Mouse (Mus musculus): ENCODE measurements around the gene Acadl. TPM values are rescaled to one million over a fixed set of nuclear protein-coding genes. Genes with fewer than 3 reads are reported as not detected.
A peak's percentile ranks its signal among the peaks of the same experiment; 100 is the strongest.

Acadl gene
- total and polyA plus RNA-seq, 3 experiments = 10.1 to 114 (median 35.9) TPM

GRCm38 (mm10) chr1:66871591-66871990 is 8.5 kb upstream of the Acadl start:
- DNase-seq (ENCODE audit: low spot score) (no peak), ATAC-seq (ENCODE audit: extremely low read depth, insufficient number of reproducible peaks, low FRiP score, poor library complexity, severe bottlenecking) (no peak)
- Histone ChIP-seq H3K27me3 (ENCODE audit: insufficient read depth, low read length) (peaks cover 22% of the 10 kb centered on the region), H3K4me1 (ENCODE audit: insufficient read depth, low read depth, low read length) (no peaks in the 10 kb centered on the region; the same call in 1 of the 2 replicates), H3K9me3 (replicated peaks) (no peaks in the 10 kb centered on the region), H3K36me3 (replicated peaks) (no peaks in the 10 kb centered on the region), H3K4me3 (ENCODE audit: low read depth, low read length) (no peak overlapping the region)
- TF ChIP-seq GATA2 (IDR thresholded peaks at IDR 0.05; ENCODE audit: borderline replicate concordance, low read depth, low read length) (no peak), POLR2AphosphoS5 (IDR thresholded peaks at IDR 0.05; ENCODE audit: insufficient replicate concordance, low read depth, low read length) (no peak), GATA1 (IDR thresholded peaks at IDR 0.05; ENCODE audit: borderline replicate concordance, low read length) (no peak), TAL1 (conservative IDR thresholded peaks at IDR 0.05; ENCODE audit: low read depth, low read length) (no peak), CTCF (IDR thresholded peaks at IDR 0.05; ENCODE audit: low read depth, low read length) (no peak)

- ATAC-seq (ENCODE audit: extremely low read depth, insufficient number of reproducible peaks, low FRiP score, poor library complexity, severe bottlenecking) = no peak
- no peak for DNase-seq (ENCODE audit: low spot score)
- no peaks in the 10 kb centered on the region for H3K36me3 ChIP-seq (replicated peaks)
These were observed 2.6 kb upstream of the Acadl start for GRCm38 (mm10) chr1:66865633-66866032.

GRCm38 (mm10) chr1:66863741-66864495 is 841 bp upstream of the Acadl start:
- Histone ChIP-seq H3K4me3 (ENCODE audit: low read depth, low read length) (peak overlapping the region; percentile 49), H3K9me3 (replicated peaks) (no peaks in the 10 kb centered on the region; the same call in 1 of the 2 replicates), H3K27me3 (ENCODE audit: insufficient read depth, low read length) (peaks cover 10% of the 10 kb centered on the region), H3K36me3 (replicated peaks) (peaks cover 5% of the 10 kb centered on the region), H3K4me1 (ENCODE audit: insufficient read depth, low read depth, low read length) (peaks cover 31% of the 10 kb centered on the region)
- no peak for TF ChIP-seq TAL1 (conservative IDR thresholded peaks at IDR 0.05; ENCODE audit: low read depth, low read length)
- TF ChIP-seq GATA1 (IDR thresholded peaks at IDR 0.05; ENCODE audit: borderline replicate concordance, low read length) = no peak
- TF ChIP-seq POLR2AphosphoS5 (IDR thresholded peaks at IDR 0.05; ENCODE audit: insufficient replicate concordance, low read depth, low read length) = no peak
- no peak for TF ChIP-seq CTCF (IDR thresholded peaks at IDR 0.05; ENCODE audit: low read depth, low read length)
- no peak for TF ChIP-seq GATA2 (IDR thresholded peaks at IDR 0.05; ENCODE audit: borderline replicate concordance, low read depth, low read length)
- DNase-seq (ENCODE audit: low spot score) = no peak
- ATAC-seq (ENCODE audit: extremely low read depth, insufficient number of reproducible peaks, low FRiP score, poor library complexity, severe bottlenecking) = no peak

More at GRCm38 (mm10) chr1:66865633-66866032, 2.6 kb upstream of the Acadl start:
- no peaks in the 10 kb centered on the region for H3K9me3 ChIP-seq (replicated peaks)
- peaks cover 23% of the 10 kb centered on the region for H3K4me1 ChIP-seq (ENCODE audit: insufficient read depth, low read depth, low read length)
- peaks cover 14% of the 10 kb centered on the region for H3K27me3 ChIP-seq (ENCODE audit: insufficient read depth, low read length)
- no peak for TF ChIP-seq GATA1 (IDR thresholded peaks at IDR 0.05; ENCODE audit: borderline replicate concordance, low read length)
- H3K4me3 ChIP-seq (ENCODE audit: low read depth, low read length) = no peak overlapping the region

- ATAC-seq (ENCODE audit: extremely low read depth, insufficient number of reproducible peaks, low FRiP score, poor library complexity, severe bottlenecking) = peak; percentile 47
- Histone ChIP-seq H3K4me3 (ENCODE audit: low read depth, low read length) (peak overlapping the region; percentile 91), H3K27me3 (ENCODE audit: insufficient read depth, low read length) (no peaks in the 10 kb centered on the region), H3K4me1 (ENCODE audit: insufficient read depth, low read depth, low read length) (peaks cover 33% of the 10 kb centered on the region), H3K36me3 (replicated peaks) (peaks cover 16% of the 10 kb centered on the region), H3K9me3 (replicated peaks) (no peaks in the 10 kb centered on the region; the same call in 1 of the 2 replicates)
- TF ChIP-seq CTCF (IDR thresholded peaks at IDR 0.05; ENCODE audit: low read depth, low read length) = no peak
- peak; percentile 13 for DNase-seq (ENCODE audit: low spot score)
These were observed 1.1 kb downstream of the Acadl start for GRCm38 (mm10) chr1:66861764-66862672.

- peaks cover 63% of the 10 kb centered on the region for H3K36me3 ChIP-seq (replicated peaks)
- no peak overlapping the region for H3K4me3 ChIP-seq (ENCODE audit: low read depth, low read length)
- no peaks in the 10 kb centered on the region for H3K9me3 ChIP-seq (replicated peaks)
- H3K4me1 ChIP-seq (ENCODE audit: insufficient read depth, low read depth, low read length) = peaks cover 11% of the 10 kb centered on the region
- H3K27me3 ChIP-seq (ENCODE audit: insufficient read depth, low read length) = no peaks in the 10 kb centered on the region
- ATAC-seq (ENCODE audit: extremely low read depth, insufficient number of reproducible peaks, low FRiP score, poor library complexity, severe bottlenecking) (no peak), DNase-seq (ENCODE audit: low spot score) (no peak)
- TF ChIP-seq GATA1 (IDR thresholded peaks at IDR 0.05; ENCODE audit: borderline replicate concordance, low read length) = no peak
- TF ChIP-seq POLR2AphosphoS5 (IDR thresholded peaks at IDR 0.05; ENCODE audit: insufficient replicate concordance, low read depth, low read length) = no peak
- no peak for TF ChIP-seq GATA2 (IDR thresholded peaks at IDR 0.05; ENCODE audit: borderline replicate concordance, low read depth, low read length)
- no peak for TF ChIP-seq CTCF (IDR thresholded peaks at IDR 0.05; ENCODE audit: low read depth, low read length)
- TF ChIP-seq TAL1 (conservative IDR thresholded peaks at IDR 0.05; ENCODE audit: low read depth, low read length) = no peak
These were observed 15.6 kb downstream of the Acadl start for GRCm38 (mm10) chr1:66847506-66847905.

GRCm38 (mm10) chr1:66845690-66846318 is 17.3 kb downstream of the Acadl start:
- DNase-seq (ENCODE audit: low spot score) (no peak), ATAC-seq (ENCODE audit: extremely low read depth, insufficient number of reproducible peaks, low FRiP score, poor library complexity, severe bottlenecking) (peak; percentile 62)
- Histone ChIP-seq H3K4me3 (ENCODE audit: low read depth, low read length) (no peak overlapping the region), H3K27me3 (ENCODE audit: insufficient read depth, low read length) (no peaks in the 10 kb centered on the region), H3K36me3 (replicated peaks) (peaks cover 59% of the 10 kb centered on the region), H3K9me3 (replicated peaks) (no peaks in the 10 kb centered on the region), H3K4me1 (ENCODE audit: insufficient read depth, low read depth, low read length) (peaks cover 11% of the 10 kb centered on the region)
- TF ChIP-seq TAL1 (conservative IDR thresholded peaks at IDR 0.05; ENCODE audit: low read depth, low read length) = no peak
- TF ChIP-seq CTCF (IDR thresholded peaks at IDR 0.05; ENCODE audit: low read depth, low read length) = no peak

All from G1E (cell line).